Mouse (Mus musculus) hindbrain, embryonic 13.5 days (tissue): ENCODE results near the gene Ghrl. TPM values are rescaled to one million over a fixed set of nuclear protein-coding genes. Genes with fewer than 3 reads are reported as not detected.
"Not testable (repeated sequence)": the region's sequence is repeated elsewhere in the genome, so short reads cannot be mapped to it uniquely, and the experiment has no call there.

ENCODE experiments used
- ATAC-seq: fragments of 200-750 bp; cut with Nextera tagmentation; 2 replicates; pipeline ENCODE4 v1.8.0; 2017; ENCODE audit warnings: moderate TSS enrichment; ENCODE audit not compliant: low FRiP score
- H3K27ac ChIP-seq: fragments of 300-500 bp; sonication (generic); 2 replicates; pipeline ENCODE4 v1.5.1; 2015; ENCODE audit warnings: inconsistent platforms, mild to moderate bottlenecking, moderate library complexity
- H3K27me3 ChIP-seq: fragments of 300-500 bp; sonication (generic); 2 replicates; pipeline ENCODE4 v1.6.1; 2015; ENCODE audit warnings: mild to moderate bottlenecking, inconsistent platforms
- H3K36me3 ChIP-seq: fragments of 300-500 bp; sonication (generic); 2 replicates; pipeline ENCODE4 v1.6.1; 2015; ENCODE audit warnings: mild to moderate bottlenecking, inconsistent platforms
- H3K4me1 ChIP-seq: fragments of 300-500 bp; sonication (generic); replicated peaks from 2 replicates; pipeline ENCODE4 v1.6.1; 2015; ENCODE audit warnings: inconsistent platforms
- H3K4me2 ChIP-seq: fragments of 300-500 bp; sonication (generic); 2 replicates; pipeline ENCODE4 v1.6.1; 2015; ENCODE audit warnings: inconsistent platforms, mild to moderate bottlenecking, moderate library complexity
- H3K4me3 ChIP-seq: fragments of 300-500 bp; sonication (generic); 2 replicates; pipeline ENCODE4 v1.5.1; 2015; ENCODE audit warnings: mild to moderate bottlenecking, inconsistent platforms
- H3K9ac ChIP-seq: fragments of 300-500 bp; sonication (generic); 2 replicates; pipeline ENCODE4 v1.6.1; 2015; ENCODE audit warnings: mild to moderate bottlenecking, inconsistent platforms
- H3K9me3 ChIP-seq: fragments of 300-500 bp; sonication (generic); 2 replicates; pipeline ENCODE4 v1.6.1; 2016; ENCODE audit warnings: inconsistent platforms
- WGBS: fragments of 180-500 bp; shearing (Covaris S2); methylation state at CpG from one replicate; pipeline ENCODE4 v1.1.7; 2015; 5-methylcytosine and 5-hydroxymethylcytosine counted together
- polyA plus RNA-seq: library from polyadenylated mRNA; unstranded; fragments of >200 nt; fragmentation: Nextera tagmentation; extraction: Ambion mirVana; gene quantifications from 2 replicates; pipeline ENCODE4 v1.2.1, GENCODE M21; 2015

Ghrl gene
- polyA plus RNA-seq, 1 experiment from 2014 or later: 0.29 TPM

DNA sequence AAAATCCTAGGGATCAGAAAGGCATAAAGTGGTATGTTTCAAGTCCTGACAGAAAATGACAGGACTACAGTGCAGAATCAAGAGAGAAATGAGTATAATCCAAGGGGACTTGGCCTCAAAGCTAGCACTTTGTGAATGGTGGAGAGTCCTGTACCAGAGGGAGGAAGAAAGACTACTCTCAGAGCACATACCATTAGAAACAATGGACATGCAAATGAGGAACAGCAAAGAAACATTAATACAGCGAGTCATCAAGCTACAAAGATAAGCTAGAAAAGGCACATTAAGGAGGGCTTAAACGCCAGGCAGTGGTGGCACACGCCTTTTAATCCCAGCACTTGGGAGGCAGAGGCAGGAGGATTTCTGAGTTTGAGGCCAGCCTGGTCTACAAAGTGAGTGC is 11.6 kb upstream of the Ghrl start:
- peaks cover 96% of the 10 kb centered on the region for H3K36me3 ChIP-seq
- no peaks in the 10 kb centered on the region for H3K27me3 ChIP-seq
- no peak for ATAC-seq
- no peak overlapping the region for H3K27ac ChIP-seq
- H3K9me3 ChIP-seq: no peaks in the 10 kb centered on the region
- no peak overlapping the region for H3K4me3 ChIP-seq
- WGBS: 90% methylated on average over 3 of the region's 3 CpGs
- H3K9ac ChIP-seq: no peak overlapping the region
- no peak overlapping the region for H3K4me2 ChIP-seq
- H3K4me1 ChIP-seq: no peaks in the 10 kb centered on the region

DNA sequence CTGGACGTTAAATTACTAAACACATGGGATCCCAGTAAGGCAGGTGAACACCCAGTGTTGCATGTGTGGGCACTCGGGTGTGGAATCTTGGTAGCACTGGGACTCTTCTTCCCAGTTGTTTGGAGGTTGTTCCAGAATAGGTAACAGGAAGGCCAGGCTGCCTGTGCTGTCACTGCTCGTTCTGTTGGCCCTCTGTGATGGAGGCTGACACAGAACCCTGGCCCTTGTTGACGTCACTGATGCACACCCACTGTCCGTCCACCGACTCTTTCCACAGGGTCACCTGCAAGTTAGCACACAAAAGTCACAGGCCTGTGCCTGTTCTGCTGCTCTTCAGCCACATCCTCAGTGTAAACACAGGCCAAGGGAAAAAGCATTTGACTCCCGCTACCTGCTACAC is 8.5 kb upstream of the Ghrl start:
- H3K36me3 ChIP-seq: peaks cover 92% of the 10 kb centered on the region

DNA sequence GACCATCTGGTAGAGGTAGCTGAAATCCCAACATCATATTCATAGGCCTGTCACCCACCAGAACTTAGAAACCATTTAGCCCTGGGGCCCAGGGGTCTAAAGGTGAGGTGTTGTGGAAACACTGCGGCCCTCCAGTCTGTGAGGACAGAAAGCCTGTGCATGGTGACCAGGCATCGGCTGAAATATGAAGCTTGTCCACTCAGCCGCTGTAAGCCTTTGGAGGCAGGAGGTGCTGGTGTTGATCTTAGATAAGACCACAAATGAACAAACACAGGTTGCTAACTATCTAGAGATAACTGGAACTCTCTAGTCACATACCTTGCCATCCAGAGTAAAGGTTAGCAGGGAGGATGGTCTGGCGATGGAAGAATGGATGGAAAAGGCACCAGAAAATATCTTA is 1.4 kb upstream of the Ghrl start:
- WGBS: 95% methylated on average over 4 of the region's 4 CpGs
- no peaks in the 10 kb centered on the region for H3K9me3 ChIP-seq
- no peak overlapping the region for H3K4me3 ChIP-seq
- no peak overlapping the region for H3K4me2 ChIP-seq
- H3K4me1 ChIP-seq: no peaks in the 10 kb centered on the region
- H3K9ac ChIP-seq: no peak overlapping the region
- ATAC-seq: no peak
- no peak overlapping the region for H3K27ac ChIP-seq
- H3K27me3 ChIP-seq: no peaks in the 10 kb centered on the region
- H3K36me3 ChIP-seq: peaks cover 79% of the 10 kb centered on the region

More for the DNA sequence above, 8.5 kb upstream of the Ghrl start:
- no peak overlapping the region for H3K27ac ChIP-seq
- H3K4me2 ChIP-seq: no peak overlapping the region
- no peaks in the 10 kb centered on the region for H3K27me3 ChIP-seq
- no peak for ATAC-seq
- 92% methylated on average over 7 of the region's 7 CpGs for WGBS
- no peak overlapping the region for H3K9ac ChIP-seq
- no peaks in the 10 kb centered on the region for H3K9me3 ChIP-seq
- H3K4me3 ChIP-seq: no peak overlapping the region
- H3K4me1 ChIP-seq: no peaks in the 10 kb centered on the region

DNA sequence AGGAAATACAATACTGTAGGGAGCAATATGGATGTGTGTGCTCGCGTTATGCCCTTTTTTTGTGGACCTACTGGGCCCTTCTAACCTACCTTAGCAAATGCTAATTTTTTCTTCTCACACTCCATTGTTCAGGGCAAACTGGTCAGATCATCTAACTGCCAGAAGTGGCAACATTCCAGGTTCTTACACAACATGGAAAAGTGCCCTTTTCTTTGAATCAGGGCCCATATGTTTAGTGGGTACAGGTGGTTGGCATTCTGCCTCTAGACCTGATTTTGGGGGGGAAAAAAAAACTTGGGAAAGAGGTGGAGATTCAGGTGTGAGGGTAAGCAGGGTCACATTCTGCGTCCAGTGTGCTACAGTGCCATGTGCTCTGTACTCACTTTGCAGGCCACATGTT is 2.1 kb downstream of the Ghrl start:
- H3K4me3 ChIP-seq: no peak overlapping the region
- no peak overlapping the region for H3K4me2 ChIP-seq
- ATAC-seq: no peak
- no peaks in the 10 kb centered on the region for H3K9me3 ChIP-seq
- 92% methylated on average over 3 of the region's 3 CpGs for WGBS
- H3K27ac ChIP-seq: no peak overlapping the region
- no peaks in the 10 kb centered on the region for H3K4me1 ChIP-seq
- no peak overlapping the region for H3K9ac ChIP-seq
- no peaks in the 10 kb centered on the region for H3K27me3 ChIP-seq
- H3K36me3 ChIP-seq: peaks cover 87% of the 10 kb centered on the region

DNA sequence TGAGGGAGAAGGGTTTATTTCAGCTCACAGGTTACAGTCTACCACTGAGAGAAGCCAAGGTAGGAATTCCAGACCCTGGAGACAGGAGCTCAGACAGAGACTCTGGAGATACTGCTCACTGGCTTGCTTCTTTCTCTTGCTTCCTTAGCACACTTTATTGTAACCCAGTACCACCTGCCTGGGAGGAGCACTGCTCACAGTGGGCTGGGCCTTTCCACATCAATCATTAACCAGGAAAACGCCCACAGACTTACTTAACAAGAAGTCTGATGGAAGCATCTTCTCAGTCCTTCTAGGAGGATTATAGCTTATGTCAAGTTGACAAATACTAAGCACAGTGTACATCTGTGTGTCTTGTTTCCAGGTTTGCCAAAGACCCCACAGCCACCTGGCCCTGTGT is 4.9 kb downstream of the Ghrl start:
- no peaks in the 10 kb centered on the region for H3K9me3 ChIP-seq
- H3K27ac ChIP-seq: no peak overlapping the region
- H3K9ac ChIP-seq: no peak overlapping the region
- no peak overlapping the region for H3K4me2 ChIP-seq
- ATAC-seq: no peak
- WGBS: 76% methylated on average over 1 of the region's 1 CpGs
- H3K4me1 ChIP-seq: no peaks in the 10 kb centered on the region
- H3K4me3 ChIP-seq: no peak overlapping the region
- H3K36me3 ChIP-seq: peaks cover 94% of the 10 kb centered on the region
- H3K27me3 ChIP-seq: no peaks in the 10 kb centered on the region

DNA sequence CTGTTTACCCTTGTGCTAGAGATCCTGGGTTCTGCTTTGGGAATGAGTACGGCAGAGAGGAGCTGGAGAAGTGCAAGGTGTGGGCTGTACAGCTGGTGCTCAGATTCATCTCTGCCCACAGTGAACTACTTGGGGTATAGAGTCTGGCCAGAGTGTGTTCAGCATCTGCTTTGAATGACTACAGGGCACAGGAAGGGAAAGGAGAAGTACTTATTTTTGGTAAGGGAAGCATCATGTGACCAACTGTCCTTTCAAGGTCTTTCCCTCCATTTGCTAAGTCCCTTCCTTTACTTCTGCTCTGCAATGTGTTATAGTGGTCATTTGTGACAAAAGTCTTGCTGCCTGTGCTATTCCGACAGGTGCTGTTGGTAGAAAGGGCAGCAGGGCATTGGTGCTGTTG is 5.4 kb downstream of the Ghrl start:
- Histone ChIP-seq H3K4me2 (no peak overlapping the region), H3K9ac (no peak overlapping the region), H3K9me3 (no peaks in the 10 kb centered on the region), H3K27ac (no peak overlapping the region), H3K27me3 (no peaks in the 10 kb centered on the region), H3K4me3 (no peak overlapping the region), H3K36me3 (peaks cover 94% of the 10 kb centered on the region), H3K4me1 (no peaks in the 10 kb centered on the region)
- WGBS: 92% methylated on average over 2 of the region's 2 CpGs
- ATAC-seq: no peak

DNA sequence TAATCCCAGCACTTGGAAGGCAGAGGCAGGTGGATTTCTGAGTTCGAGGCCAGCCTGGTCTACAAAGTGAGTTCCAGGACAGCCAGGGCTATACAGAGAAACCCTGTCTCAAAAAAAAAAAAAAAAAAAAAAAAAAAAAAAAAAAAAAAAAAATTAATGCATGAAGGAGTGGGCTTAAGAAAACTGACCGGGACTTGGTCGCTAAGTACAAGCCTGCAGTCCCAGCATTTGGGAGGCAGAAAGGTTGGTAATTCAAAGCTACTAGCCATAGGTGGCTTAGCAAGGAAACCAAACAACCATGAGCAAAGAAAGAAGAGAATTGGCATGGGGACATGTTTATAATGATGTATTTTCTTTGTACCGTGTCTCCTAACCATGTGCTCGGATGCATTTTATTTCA is 6.3 kb downstream of the Ghrl start:
- not testable (repeated sequence) for H3K4me2 ChIP-seq, H3K9me3 ChIP-seq, H3K9ac ChIP-seq, ATAC-seq, H3K27me3 ChIP-seq, H3K4me1 ChIP-seq, H3K4me3 ChIP-seq, H3K27ac ChIP-seq
- 89% methylated on average over 5 of the region's 5 CpGs for WGBS
- H3K36me3 ChIP-seq: peaks cover 94% of the 10 kb centered on the region

DNA sequence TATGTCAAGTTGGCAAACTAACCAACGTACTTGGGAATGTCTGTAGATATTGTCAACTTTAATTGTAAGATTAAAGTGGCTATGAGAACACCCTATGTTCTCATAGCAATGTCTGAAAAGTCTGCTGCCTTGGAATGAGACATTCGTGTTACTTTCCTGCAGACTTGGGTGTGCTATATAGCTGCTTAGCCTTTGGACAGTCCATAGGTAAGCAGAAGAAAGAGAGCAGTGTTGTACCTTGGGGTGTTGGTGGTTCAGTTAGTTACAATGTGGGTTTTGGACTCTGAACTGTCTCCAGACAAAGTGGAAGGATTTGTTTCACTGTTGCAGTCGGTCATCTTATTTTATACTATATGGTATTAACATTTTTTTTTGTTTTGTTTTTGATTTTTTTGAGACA is 7.0 kb downstream of the Ghrl start:
- H3K27me3 ChIP-seq: no peaks in the 10 kb centered on the region
- H3K9me3 ChIP-seq: no peaks in the 10 kb centered on the region
- no peaks in the 10 kb centered on the region for H3K4me1 ChIP-seq
- no peak overlapping the region for H3K4me3 ChIP-seq
- no peak overlapping the region for H3K4me2 ChIP-seq
- ATAC-seq: no peak
- WGBS: 97% methylated on average over 3 of the region's 3 CpGs
- no peak overlapping the region for H3K27ac ChIP-seq
- no peak overlapping the region for H3K9ac ChIP-seq
- peaks cover 97% of the 10 kb centered on the region for H3K36me3 ChIP-seq

DNA sequence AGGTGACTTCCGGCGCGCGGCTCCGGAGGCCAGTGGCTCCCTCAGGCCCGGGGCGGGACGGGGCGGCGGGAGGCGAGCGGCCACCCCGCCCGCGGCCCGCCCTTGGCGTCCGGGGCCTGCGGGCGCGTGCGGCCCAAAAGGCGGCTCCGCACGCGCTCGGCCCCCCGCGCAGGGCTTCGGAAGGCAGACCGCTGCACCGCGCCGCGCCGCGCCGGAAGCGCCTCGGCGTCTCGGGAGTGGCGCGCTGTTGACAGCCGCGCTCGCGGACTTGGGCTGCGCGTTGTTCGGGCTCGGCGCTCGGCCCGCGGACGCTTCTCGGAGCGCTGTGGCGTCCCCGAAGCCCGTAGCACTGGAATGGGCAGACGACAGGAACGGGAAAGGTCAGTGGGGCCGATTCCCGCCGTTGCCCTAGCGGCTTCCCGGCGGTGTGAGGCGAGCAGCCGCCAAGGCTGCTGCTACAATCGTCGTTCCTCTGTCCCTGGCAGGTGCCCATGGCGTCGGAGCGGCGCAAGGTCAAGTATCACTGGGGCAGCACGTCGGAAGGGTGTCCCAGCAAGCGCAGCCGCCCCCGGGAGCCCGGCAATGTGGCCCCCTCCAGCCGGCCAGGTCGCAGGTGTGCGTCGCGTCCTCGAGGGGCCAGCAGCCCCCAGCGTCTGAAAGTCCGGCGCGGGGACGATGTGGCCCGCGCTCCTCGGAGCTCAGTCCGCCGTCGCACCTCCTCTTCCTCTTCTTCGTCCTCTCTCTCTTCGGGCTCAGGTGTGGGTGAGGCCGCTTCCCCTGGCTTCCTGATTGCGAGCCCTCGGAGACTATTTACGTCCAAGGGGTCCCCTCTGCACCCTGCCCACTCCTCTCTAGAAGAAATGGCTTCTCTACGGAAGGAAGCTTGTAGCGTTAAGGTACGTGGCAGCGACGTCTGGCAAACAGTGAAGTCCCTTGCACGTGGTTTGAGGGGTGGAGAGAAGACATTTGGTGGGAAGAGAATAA is 22.2 kb downstream of the Ghrl start:
- peak overlapping the region; percentile 93 for H3K4me2 ChIP-seq
- peak overlapping the region; percentile 89 for H3K9ac ChIP-seq
- no peaks in the 10 kb centered on the region for H3K9me3 ChIP-seq
- H3K4me1 ChIP-seq: peaks cover 38% of the 10 kb centered on the region
- ATAC-seq: peak; percentile 73
- peaks cover 28% of the 10 kb centered on the region for H3K36me3 ChIP-seq
- WGBS: under 1% methylated on average over 78 of the region's 113 CpGs
- H3K27ac ChIP-seq: peak overlapping the region; percentile 87
- H3K27me3 ChIP-seq: no peaks in the 10 kb centered on the region
- H3K4me3 ChIP-seq: peak overlapping the region; percentile 88

DNA sequence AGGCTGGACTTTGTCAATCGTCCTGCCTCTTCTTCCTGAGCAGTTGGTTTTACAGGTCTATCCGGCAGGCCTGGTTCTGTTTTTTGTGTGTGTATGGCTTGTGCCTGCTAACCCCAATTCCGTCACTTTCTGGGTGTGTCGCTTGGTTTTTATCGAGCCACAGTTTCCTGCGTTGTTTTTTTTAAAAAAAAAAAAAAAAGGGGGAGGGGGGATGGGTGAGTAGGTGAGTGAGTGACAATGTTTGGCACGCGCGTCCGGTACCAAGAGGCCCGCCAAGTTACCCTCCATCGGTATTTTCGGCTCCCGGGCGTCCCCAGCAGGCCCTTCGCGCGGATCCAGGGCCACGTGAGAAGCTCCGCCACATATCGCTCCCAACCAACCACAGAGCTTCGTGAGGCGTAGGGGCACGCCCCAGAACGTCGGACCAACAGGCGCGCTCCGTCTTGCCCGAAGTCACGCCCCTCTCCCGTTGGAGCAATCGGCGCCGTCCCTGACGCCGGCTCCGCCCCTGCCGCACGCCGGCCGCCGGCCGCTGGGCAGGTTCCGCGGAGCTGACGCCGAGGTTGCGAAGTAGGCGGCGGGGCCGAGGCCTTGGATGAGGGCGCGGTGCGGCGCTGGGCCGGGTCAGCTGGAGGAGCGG is 23.0 kb downstream of the Ghrl start, which contains the start of gene Tatdn2:
Tatdn2 (plus strand) TSS at position 469 of the 640 bp plus-strand sequence.
- H3K9ac ChIP-seq: peak within 1 kb of the TSS; percentile 89
- peak; percentile 99 for ATAC-seq
- peaks cover 38% of the 10 kb centered on the region for H3K4me1 ChIP-seq
- no peaks in the 10 kb centered on the region for H3K27me3 ChIP-seq
- H3K4me2 ChIP-seq: peak within 1 kb of the TSS; percentile 93
- no peaks in the 10 kb centered on the region for H3K9me3 ChIP-seq
- peak within 1 kb of the TSS; percentile 87 for H3K27ac ChIP-seq
- WGBS: under 1% methylated on average over 48 of the region's 58 CpGs
- H3K36me3 ChIP-seq: peaks cover 20% of the 10 kb centered on the region
- H3K4me3 ChIP-seq: peak within 1 kb of the TSS; percentile 88

DNA sequence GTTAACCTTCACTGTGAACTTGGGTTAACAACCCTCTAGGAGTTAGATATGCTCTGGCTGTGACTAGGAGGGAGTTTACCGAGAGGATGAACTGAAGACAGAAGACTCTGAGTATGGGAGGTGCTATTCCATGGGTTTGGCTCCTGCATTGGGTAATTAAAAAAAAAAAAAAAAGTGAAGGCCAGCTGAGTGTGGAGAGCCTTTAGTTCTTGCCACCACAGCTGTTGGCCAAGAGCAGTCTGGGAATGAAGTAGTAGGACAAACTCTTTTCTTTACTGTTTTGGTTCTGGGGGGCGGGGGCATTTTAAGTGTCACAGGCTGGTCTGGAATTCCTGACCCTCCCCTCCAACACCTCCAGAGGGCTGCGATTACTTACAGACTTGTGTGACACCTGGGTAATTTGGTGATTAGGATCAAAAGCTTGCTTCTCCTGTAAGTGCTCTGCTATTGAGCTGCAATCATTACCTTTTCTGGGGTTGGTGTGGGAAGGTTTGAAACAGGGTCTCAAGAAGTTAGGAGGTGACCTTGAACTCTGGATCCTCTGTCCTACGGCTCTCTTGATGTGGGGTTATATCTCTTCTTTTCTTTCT is 23.8 kb downstream of the Ghrl start:
- peaks cover 13% of the 10 kb centered on the region for H3K36me3 ChIP-seq
- no peaks in the 10 kb centered on the region for H3K9me3 ChIP-seq
- H3K4me2 ChIP-seq: peak overlapping the region; percentile 93
- peak overlapping the region; percentile 88 for H3K4me3 ChIP-seq
- peak overlapping the region; percentile 67 for H3K9ac ChIP-seq
- 90% methylated on average over 4 of the region's 4 CpGs for WGBS
- no peaks in the 10 kb centered on the region for H3K27me3 ChIP-seq
- H3K27ac ChIP-seq: peak overlapping the region; percentile 62; the same call in 1 of the 2 replicates
- no peak for ATAC-seq
- H3K4me1 ChIP-seq: peaks cover 40% of the 10 kb centered on the region

DNA sequence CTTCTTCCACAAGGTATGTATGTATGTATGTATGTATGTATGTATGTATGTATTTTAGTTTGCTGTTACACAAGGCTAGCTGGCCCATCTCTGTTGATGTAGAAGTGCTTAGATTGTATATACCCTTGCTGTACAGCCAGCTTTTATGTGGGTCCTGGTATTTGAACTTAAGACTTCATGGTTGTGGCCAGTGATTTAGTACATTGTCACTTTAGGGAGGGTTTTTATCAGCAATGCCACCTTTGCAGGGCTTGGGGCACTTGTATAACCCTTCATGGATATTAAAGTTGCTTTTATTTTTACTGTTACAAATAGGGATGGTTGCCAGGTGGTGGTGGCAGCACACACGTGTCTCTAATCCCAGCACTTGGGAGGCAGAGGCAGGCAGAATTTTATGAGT is 24.5 kb downstream of the Ghrl start:
- Histone ChIP-seq H3K9ac (no peak overlapping the region), H3K4me2 (no peak overlapping the region), H3K9me3 (no peaks in the 10 kb centered on the region), H3K27me3 (no peaks in the 10 kb centered on the region), H3K36me3 (peaks cover 7% of the 10 kb centered on the region), H3K4me1 (peaks cover 41% of the 10 kb centered on the region), H3K27ac (no peak overlapping the region), H3K4me3 (no peak overlapping the region)
- ATAC-seq: no peak
- WGBS: 74% methylated on average over 1 of the region's 1 CpGs
